In genomic region chr4:116692146-116692545, GRCm38 (mm10) we compare ENCODE assay signal across 21 mouse cellular contexts. TPM values are rescaled to one million over a fixed set of nuclear protein-coding genes. Genes with fewer than 3 reads are reported as not detected.
DNase-seq lines count a peak whose midpoint lies in the region; ATAC-seq and TF ChIP-seq lines count a peak whose summit lies in the region.
"Had no signal": no experiment of that assay in that cellular context is flagged by ENCODE, and none has a peak within 500 bp of the region (broad histone marks: within the 10 kb centered on the region; RNA-seq: fewer than 3 reads in every experiment).

No protein-coding gene starts in this region.

- H3K27ac ChIP-seq in kidney, adult 2 months (ENCODE audit: insufficient read depth, low read depth, low read length) = no peak overlapping the region
- no peak overlapping the region for H3K27ac ChIP-seq in liver, adult 2 months (replicated peaks; ENCODE audit: insufficient read depth, low read depth, low read length)
- no peak overlapping the region for H3K27ac ChIP-seq in liver, postnatal 0 days (ENCODE audit: low read depth)
- H3K27ac ChIP-seq in midbrain, embryonic 11.5 days (ENCODE audit: low read depth, low read length) = no peak overlapping the region
- no peak overlapping the region for H3K27ac ChIP-seq in midbrain, embryonic 14.5 days (replicated peaks; ENCODE audit: low read depth, low read length)

- no peak for TF ChIP-seq EP300 in liver, postnatal 0 days (IDR thresholded peaks at IDR 0.05; ENCODE audit: low read depth)

- WGBS in kidney, adult 2 months = 68% methylated on average over 2 of the region's 2 CpGs
- 55% methylated on average over 2 of the region's 2 CpGs for WGBS in liver, adult 2 months
- WGBS in liver, postnatal 0 days (ENCODE audit: insufficient replicate concordance) = 75% methylated on average over 2 of the region's 2 CpGs
- WGBS in midbrain, embryonic 11.5 days = 89% methylated on average over 2 of the region's 2 CpGs
- WGBS in midbrain, embryonic 14.5 days = 88% methylated on average over 2 of the region's 2 CpGs

- TF ChIP-seq CTCF in kidney, adult 2 months (conservative IDR thresholded peaks at IDR 0.05; ENCODE audit: insufficient read depth, insufficient read length, low read depth, low read length) = no peak
- no peak for TF ChIP-seq CTCF in liver, adult 2 months (IDR thresholded peaks at IDR 0.05; ENCODE audit: low read depth, low read length)
- no peak for TF ChIP-seq CTCF in liver, postnatal 0 days (IDR thresholded peaks at IDR 0.05; ENCODE audit: low read depth)

- H3K4me1 ChIP-seq in kidney, adult 2 months (ENCODE audit: control insufficient read depth, insufficient read depth, low read length) = peaks cover 16% of the 10 kb centered on the region
- H3K4me1 ChIP-seq in liver, adult 2 months (ENCODE audit: control insufficient read depth, insufficient read depth, low read length) = peaks cover 35% of the 10 kb centered on the region
- peaks cover 11% of the 10 kb centered on the region; the same call in 1 of the 2 replicates for H3K4me1 ChIP-seq in liver, postnatal 0 days (ENCODE audit: insufficient read depth)
- peaks cover under 1% of the 10 kb centered on the region; the same call in 1 of the 2 replicates for H3K4me1 ChIP-seq in midbrain, embryonic 11.5 days (ENCODE audit: control insufficient read depth, insufficient read depth, low read length)
- H3K4me1 ChIP-seq in midbrain, embryonic 14.5 days (ENCODE audit: control insufficient read depth, insufficient read depth, low read length) = peaks cover 2% of the 10 kb centered on the region; the same call in 1 of the 2 replicates

- peaks cover 9% of the 10 kb centered on the region; the same call in 1 of the 2 replicates for H3K79me2 ChIP-seq in liver, adult 2 months (ENCODE audit: control insufficient read depth, insufficient read depth, low read length)

- no peaks in the 10 kb centered on the region for H3K9me3 ChIP-seq in liver, postnatal 0 days (ENCODE audit: low read length)
- H3K9me3 ChIP-seq in midbrain, embryonic 11.5 days (ENCODE audit: control insufficient read depth, low read length) = no peaks in the 10 kb centered on the region
- H3K9me3 ChIP-seq in midbrain, embryonic 14.5 days (ENCODE audit: control insufficient read depth, low read length) = no peaks in the 10 kb centered on the region
- H3K9me3 ChIP-seq: G1E had no signal

- no peak overlapping the region for H3K9ac ChIP-seq in liver, adult 2 months (ENCODE audit: low read depth, low read length)
- no peak overlapping the region for H3K9ac ChIP-seq in liver, postnatal 0 days (replicated peaks)
- no peak overlapping the region for H3K9ac ChIP-seq in midbrain, embryonic 11.5 days (ENCODE audit: low read length)
- H3K9ac ChIP-seq in midbrain, embryonic 14.5 days (replicated peaks; ENCODE audit: low read length) = no peak overlapping the region

- no peak overlapping the region for H3K4me3 ChIP-seq in kidney, adult 2 months (ENCODE audit: insufficient read depth, low read depth, low read length)
- H3K4me3 ChIP-seq in liver, adult 2 months (ENCODE audit: insufficient read depth, low read depth, low read length) = no peak overlapping the region
- H3K4me3 ChIP-seq in liver, postnatal 0 days (ENCODE audit: low read depth, low read length) = no peak overlapping the region
- H3K4me3 ChIP-seq in midbrain, embryonic 11.5 days (ENCODE audit: low read depth, low read length) = no peak overlapping the region
- no peak overlapping the region for H3K4me3 ChIP-seq in midbrain, embryonic 14.5 days (replicated peaks; ENCODE audit: low read depth, low read length)

- TF ChIP-seq POLR2A in kidney, adult 2 months (IDR thresholded peaks at IDR 0.05; ENCODE audit: low read depth, low read length) = no peak
- TF ChIP-seq POLR2A in liver, adult 2 months (IDR thresholded peaks at IDR 0.05; ENCODE audit: extremely low read depth, insufficient read depth, low read length) = no peak

- no peaks in the 10 kb centered on the region for H3K27me3 ChIP-seq in kidney, adult 2 months (replicated peaks; ENCODE audit: control insufficient read depth, insufficient read depth, low read length)
- no peaks in the 10 kb centered on the region for H3K27me3 ChIP-seq in liver, adult 2 months (ENCODE audit: control insufficient read depth, insufficient read depth, low read length)
- no peaks in the 10 kb centered on the region for H3K27me3 ChIP-seq in liver, postnatal 0 days (ENCODE audit: insufficient read depth, low read length)
- H3K27me3 ChIP-seq in midbrain, embryonic 11.5 days (ENCODE audit: control insufficient read depth, insufficient read depth, low read length) = no peaks in the 10 kb centered on the region
- H3K27me3 ChIP-seq in midbrain, embryonic 14.5 days (ENCODE audit: control insufficient read depth, insufficient read depth, low read length) = no peaks in the 10 kb centered on the region
- H3K27me3 ChIP-seq: CH12.LX, Patski had no signal

- ATAC-seq in liver, postnatal 0 days = no peak
- no peak for ATAC-seq in midbrain, embryonic 11.5 days (ENCODE audit: low FRiP score)
- no peak for ATAC-seq in midbrain, embryonic 14.5 days (ENCODE audit: low FRiP score, low TSS enrichment)
- ATAC-seq: activated CD4-positive, CD25-positive, alpha-beta regulatory T cell, adult 4 months; CD4-positive, CD25-positive, alpha-beta regulatory T cell, adult 4 months; Patski had no signal

- peaks cover 41% of the 10 kb centered on the region for H3K36me3 ChIP-seq in kidney, adult 2 months (ENCODE audit: control insufficient read depth, insufficient read depth, low read length)
- H3K36me3 ChIP-seq in liver, adult 2 months (ENCODE audit: control insufficient read depth, insufficient read depth, low read length) = peaks cover 87% of the 10 kb centered on the region
- H3K36me3 ChIP-seq in liver, postnatal 0 days (replicated peaks; ENCODE audit: insufficient read depth, low read length) = peaks cover 46% of the 10 kb centered on the region
- H3K36me3 ChIP-seq in midbrain, embryonic 11.5 days (ENCODE audit: control insufficient read depth, insufficient read depth, low read length) = peaks cover 22% of the 10 kb centered on the region
- peaks cover 37% of the 10 kb centered on the region for H3K36me3 ChIP-seq in midbrain, embryonic 14.5 days (ENCODE audit: control insufficient read depth, insufficient read depth, low read length)

- H3K4me2 ChIP-seq in liver, postnatal 0 days (ENCODE audit: low read depth, low read length) = no peak overlapping the region
- H3K4me2 ChIP-seq in midbrain, embryonic 11.5 days = no peak overlapping the region
- H3K4me2 ChIP-seq in midbrain, embryonic 14.5 days (ENCODE audit: low read length) = no peak overlapping the region

- peak; percentile 39 for DNase-seq in kidney, adult 2 months
- DNase-seq in kidney, postnatal 4 days = no peak
- peak; percentile 61 for DNase-seq in liver, adult 2 months (ENCODE audit: extremely low read depth, low read depth, low spot score)
- no peak for DNase-seq in liver, postnatal 0 days
- DNase-seq in midbrain, embryonic 11.5 days (ENCODE audit: low spot score, missing footprints) = peak; percentile 64
- DNase-seq in midbrain, embryonic 14.5 days = no peak
- DNase-seq: adrenal gland, adult 2 months; adrenal gland, adult 8-10 months; adrenal gland, postnatal 10 days; adrenal gland, postnatal 14 days; adrenal gland, postnatal 25 days; adrenal gland, postnatal 36 days; B cell, adult 2 months; cerebellum, adult 11 months; cerebellum, adult 11-12 months; cerebellum, adult 18-20 months had no signal

RNA-seq across cellular contexts. Expression of gene Prdx1, which starts 6.8 kb away (rescaled TPM):
- polyA plus RNA-seq in kidney, adult 2 months (2012; rRNA removed) = 282 and 478 TPM in 2 replicates
- 868 and 925 TPM in 2 replicates for total RNA-seq in liver, adult 2 months (2014; rRNA removed)
- polyA plus RNA-seq in liver, adult 2 months (2012; rRNA removed) = 376 and 421 TPM in 2 replicates
- 2,167 and 2,192 TPM in 2 replicates for polyA plus RNA-seq in liver, postnatal 0 days (2015; fragmentation: Nextera tagmentation; extraction: Ambion mirVana)
- polyA plus RNA-seq in midbrain, embryonic 11.5 days (2014; fragmentation: Nextera tagmentation; extraction: Ambion mirVana) = 1,035 and 1,053 TPM in 2 replicates
- polyA plus RNA-seq in midbrain, embryonic 14.5 days (2014; fragmentation: Nextera tagmentation; extraction: Ambion mirVana) = 378 and 430 TPM in 2 replicates

RNA-seq across cellular contexts. Expression of gene Mmachc, which starts 16.1 kb away (rescaled TPM):
- 28.8 and 30.3 TPM in 2 replicates for polyA plus RNA-seq in kidney, adult 2 months (2012; rRNA removed)
- 10.3 and 11.3 TPM in 2 replicates for total RNA-seq in liver, adult 2 months (2014; rRNA removed)
- 15.7 and 17.3 TPM in 2 replicates for polyA plus RNA-seq in liver, adult 2 months (2012; rRNA removed)
- 10.8 and 10.9 TPM in 2 replicates for polyA plus RNA-seq in liver, postnatal 0 days (2015; fragmentation: Nextera tagmentation; extraction: Ambion mirVana)
- 23.6 and 28.0 TPM in 2 replicates for polyA plus RNA-seq in midbrain, embryonic 11.5 days (2014; fragmentation: Nextera tagmentation; extraction: Ambion mirVana)
- 16.3 and 20.6 TPM in 2 replicates for polyA plus RNA-seq in midbrain, embryonic 14.5 days (2014; fragmentation: Nextera tagmentation; extraction: Ambion mirVana)

RNA-seq across cellular contexts. Expression of gene Ccdc163, which starts 16.2 kb away (rescaled TPM):
- 29.2 and 34.5 TPM in 2 replicates for polyA plus RNA-seq in kidney, adult 2 months (2012; rRNA removed)
- total RNA-seq in liver, adult 2 months (2014; rRNA removed) = 2.7 and 4.2 TPM in 2 replicates
- 9.3 and 13.1 TPM in 2 replicates for polyA plus RNA-seq in liver, adult 2 months (2012; rRNA removed)
- 6.1 and 8.4 TPM in 2 replicates for polyA plus RNA-seq in liver, postnatal 0 days (2015; fragmentation: Nextera tagmentation; extraction: Ambion mirVana)
- 34.3 and 37.7 TPM in 2 replicates for polyA plus RNA-seq in midbrain, embryonic 11.5 days (2014; fragmentation: Nextera tagmentation; extraction: Ambion mirVana)
- 11.4 and 13.1 TPM in 2 replicates for polyA plus RNA-seq in midbrain, embryonic 14.5 days (2014; fragmentation: Nextera tagmentation; extraction: Ambion mirVana)

RNA-seq across cellular contexts. Expression of gene Tesk2, which starts 28.6 kb away (rescaled TPM):
- 10.7 and 11.7 TPM in 2 replicates for polyA plus RNA-seq in kidney, adult 2 months (2012; rRNA removed)
- 11.5 and 13.6 TPM in 2 replicates for total RNA-seq in liver, adult 2 months (2014; rRNA removed)
- 7.2 and 7.8 TPM in 2 replicates for polyA plus RNA-seq in liver, adult 2 months (2012; rRNA removed)
- 5.8 and 6.2 TPM in 2 replicates for polyA plus RNA-seq in liver, postnatal 0 days (2015; fragmentation: Nextera tagmentation; extraction: Ambion mirVana)
- polyA plus RNA-seq in midbrain, embryonic 11.5 days (2014; fragmentation: Nextera tagmentation; extraction: Ambion mirVana) = 5.5 and 6.1 TPM in 2 replicates
- polyA plus RNA-seq in midbrain, embryonic 14.5 days (2014; fragmentation: Nextera tagmentation; extraction: Ambion mirVana) = 1.9 and 3.2 TPM in 2 replicates

RNA-seq across cellular contexts. Expression of gene Akr1a1, which starts 40.7 kb away (rescaled TPM):
- 2,926 and 3,067 TPM in 2 replicates for polyA plus RNA-seq in kidney, adult 2 months (2012; rRNA removed)
- total RNA-seq in liver, adult 2 months (2014; rRNA removed) = 337 and 363 TPM in 2 replicates
- polyA plus RNA-seq in liver, adult 2 months (2012; rRNA removed) = 517 and 533 TPM in 2 replicates
- polyA plus RNA-seq in liver, postnatal 0 days (2015; fragmentation: Nextera tagmentation; extraction: Ambion mirVana) = 320 and 321 TPM in 2 replicates
- 544 TPM in 2 replicates for polyA plus RNA-seq in midbrain, embryonic 11.5 days (2014; fragmentation: Nextera tagmentation; extraction: Ambion mirVana)
- 638 and 660 TPM in 2 replicates for polyA plus RNA-seq in midbrain, embryonic 14.5 days (2014; fragmentation: Nextera tagmentation; extraction: Ambion mirVana)

Comparison
In these comparisons a context has a peak if more than half of its experiments do, and no peak if none do; other contexts are left out.
1. DNase-seq: peak in kidney, adult 2 months (single experiment), liver, adult 2 months (single experiment) and midbrain, embryonic 11.5 days (single experiment); none in kidney, postnatal 4 days (0 of 2), liver, postnatal 0 days (single experiment) and midbrain, embryonic 14.5 days (single experiment).